Mouse (Mus musculus): ENCODE data around the gene Barhl1. TPM values are rescaled to one million over a fixed set of nuclear protein-coding genes. Genes with fewer than 3 reads are reported as not detected.

The Barhl1 gene
- polyA plus RNA-seq, 1 experiment = 0.04 TPM

- no peaks in the 10 kb centered on the region for H3K27me3 ChIP-seq (ENCODE audit: control insufficient read depth, insufficient read depth, insufficient read length)
- H3K79me2 ChIP-seq (ENCODE audit: control insufficient read depth, insufficient read depth) = no peaks in the 10 kb centered on the region
- H3K36me3 ChIP-seq (ENCODE audit: control insufficient read depth, insufficient read depth) = peaks cover 19% of the 10 kb centered on the region
- H3ac ChIP-seq (ENCODE audit: control insufficient read depth, insufficient read length) = no peak overlapping the region
- H3K4me3 ChIP-seq = no peak overlapping the region
- no peak overlapping the region for H3K4me2 ChIP-seq (ENCODE audit: low read depth)
- no peak for TF ChIP-seq POLR2A (IDR thresholded peaks at IDR 0.05; ENCODE audit: insufficient read length, low read depth)
These were observed 35.2 kb downstream of the Barhl1 start for GRCm38 (mm10) chr2:28881275-28881674.

GRCm38 (mm10) chr2:28875554-28875953 lies 40.9 kb downstream of the Barhl1 start:
- TF ChIP-seq POLR2A (IDR thresholded peaks at IDR 0.05; ENCODE audit: insufficient read length, low read depth) = no peak
- TF ChIP-seq SRF (IDR thresholded peaks at IDR 0.05; ENCODE audit: control insufficient read depth, insufficient read length, low read depth) = no peak
- no peak for TF ChIP-seq REST (IDR thresholded peaks at IDR 0.05; ENCODE audit: insufficient read depth, insufficient read length)
- TF ChIP-seq USF1 (IDR thresholded peaks at IDR 0.05; ENCODE audit: low read depth) = no peak
- TF ChIP-seq MAX (IDR thresholded peaks at IDR 0.05; ENCODE audit: low read depth) = no peak
- no peak for TF ChIP-seq CEBPB (IDR thresholded peaks at IDR 0.05; ENCODE audit: insufficient read depth, poor library complexity, severe bottlenecking)
- no peak for TF ChIP-seq E2F4 (IDR thresholded peaks at IDR 0.05; ENCODE audit: insufficient read depth)
- no peak for TF ChIP-seq TCF3 (IDR thresholded peaks at IDR 0.05; ENCODE audit: insufficient read length, low read depth)
- TF ChIP-seq MYOG (IDR thresholded peaks at IDR 0.05; ENCODE audit: control insufficient read depth in 1 of 3, insufficient read depth in 1 of 3, insufficient read length in 2 of 3, low read depth in 2 of 3) = no peak
- no peak for TF ChIP-seq TCF12 (IDR thresholded peaks at IDR 0.05; ENCODE audit: insufficient read depth, poor library complexity, severe bottlenecking)
- TF ChIP-seq MYOD1 (IDR thresholded peaks at IDR 0.05; ENCODE audit: control insufficient read depth in 1 of 3, insufficient read length in 2 of 3, low read depth in 2 of 3) = no peak
- TF ChIP-seq POLR2AphosphoS2 (IDR thresholded peaks at IDR 0.05; ENCODE audit: insufficient read length, low read depth) = no peak
- peaks cover 12% of the 10 kb centered on the region for H3K36me3 ChIP-seq (ENCODE audit: control insufficient read depth, insufficient read depth)
- H3K79me2 ChIP-seq (ENCODE audit: control insufficient read depth, insufficient read depth) = no peaks in the 10 kb centered on the region
- H3K27me3 ChIP-seq (ENCODE audit: control insufficient read depth, insufficient read depth, insufficient read length) = no peaks in the 10 kb centered on the region
- H3K4me3 ChIP-seq = no peak overlapping the region
- H3ac ChIP-seq (ENCODE audit: control insufficient read depth, insufficient read length) = no peak overlapping the region
- H3K4me2 ChIP-seq (ENCODE audit: low read depth) = no peak overlapping the region

GRCm38 (mm10) chr2:28867495-28867894 lies 49.0 kb downstream of the Barhl1 start:
- Histone ChIP-seq H3K4me2 (ENCODE audit: low read depth) (no peak overlapping the region), H3K36me3 (ENCODE audit: control insufficient read depth, insufficient read depth) (peaks cover 30% of the 10 kb centered on the region)
- TF ChIP-seq REST (IDR thresholded peaks at IDR 0.05; ENCODE audit: insufficient read depth, insufficient read length) (no peak), MYOG (IDR thresholded peaks at IDR 0.05; ENCODE audit: control insufficient read depth in 1 of 3, insufficient read depth in 1 of 3, insufficient read length in 2 of 3, low read depth in 2 of 3) (no peak), CEBPB (IDR thresholded peaks at IDR 0.05; ENCODE audit: insufficient read depth, poor library complexity, severe bottlenecking) (no peak), TCF12 (IDR thresholded peaks at IDR 0.05; ENCODE audit: insufficient read depth, poor library complexity, severe bottlenecking) (no peak), POLR2AphosphoS2 (IDR thresholded peaks at IDR 0.05; ENCODE audit: insufficient read length, low read depth) (no peak), MAX (IDR thresholded peaks at IDR 0.05; ENCODE audit: low read depth) (no peak)

GRCm38 (mm10) chr2:28863857-28864256 lies 52.6 kb downstream of the Barhl1 start:
- H3K4me3 ChIP-seq = no peak overlapping the region
- H3K27me3 ChIP-seq (ENCODE audit: control insufficient read depth, insufficient read depth, insufficient read length) = no peaks in the 10 kb centered on the region
- H3ac ChIP-seq (ENCODE audit: control insufficient read depth, insufficient read length) = no peak overlapping the region
- peaks cover 60% of the 10 kb centered on the region for H3K36me3 ChIP-seq (ENCODE audit: control insufficient read depth, insufficient read depth)
- no peak for TF ChIP-seq E2F4 (IDR thresholded peaks at IDR 0.05; ENCODE audit: insufficient read depth)
- TF ChIP-seq TCF12 (IDR thresholded peaks at IDR 0.05; ENCODE audit: insufficient read depth, poor library complexity, severe bottlenecking) = no peak
- TF ChIP-seq MYOG (IDR thresholded peaks at IDR 0.05; ENCODE audit: control insufficient read depth in 1 of 3, insufficient read depth in 1 of 3, insufficient read length in 2 of 3, low read depth in 2 of 3) = no peak
- no peak for TF ChIP-seq POLR2A (IDR thresholded peaks at IDR 0.05; ENCODE audit: insufficient read length, low read depth)
- no peak for TF ChIP-seq USF1 (IDR thresholded peaks at IDR 0.05; ENCODE audit: low read depth)
- TF ChIP-seq REST (IDR thresholded peaks at IDR 0.05; ENCODE audit: insufficient read depth, insufficient read length) = no peak
- TF ChIP-seq CEBPB (IDR thresholded peaks at IDR 0.05; ENCODE audit: insufficient read depth, poor library complexity, severe bottlenecking) = no peak
- no peak for TF ChIP-seq TCF3 (IDR thresholded peaks at IDR 0.05; ENCODE audit: insufficient read length, low read depth)
- H3K79me2 ChIP-seq (ENCODE audit: control insufficient read depth, insufficient read depth) = no peaks in the 10 kb centered on the region
- H3K4me2 ChIP-seq (ENCODE audit: low read depth) = no peak overlapping the region

More at GRCm38 (mm10) chr2:28867495-28867894, 49.0 kb downstream of the Barhl1 start:
- no peaks in the 10 kb centered on the region for H3K27me3 ChIP-seq (ENCODE audit: control insufficient read depth, insufficient read depth, insufficient read length)
- H3ac ChIP-seq (ENCODE audit: control insufficient read depth, insufficient read length) = no peak overlapping the region
- H3K4me3 ChIP-seq = no peak overlapping the region
- H3K79me2 ChIP-seq (ENCODE audit: control insufficient read depth, insufficient read depth) = no peaks in the 10 kb centered on the region

- TF ChIP-seq TCF3 (IDR thresholded peaks at IDR 0.05; ENCODE audit: insufficient read length, low read depth) (no peak), MAX (IDR thresholded peaks at IDR 0.05; ENCODE audit: low read depth) (no peak), TCF12 (IDR thresholded peaks at IDR 0.05; ENCODE audit: insufficient read depth, poor library complexity, severe bottlenecking) (no peak), POLR2AphosphoS2 (IDR thresholded peaks at IDR 0.05; ENCODE audit: insufficient read length, low read depth) (no peak), POLR2A (IDR thresholded peaks at IDR 0.05; ENCODE audit: insufficient read length, low read depth) (no peak), MYOG (IDR thresholded peaks at IDR 0.05; ENCODE audit: control insufficient read depth in 1 of 3, insufficient read depth in 1 of 3, insufficient read length in 2 of 3, low read depth in 2 of 3) (no peak), REST (IDR thresholded peaks at IDR 0.05; ENCODE audit: insufficient read depth, insufficient read length) (no peak), SRF (IDR thresholded peaks at IDR 0.05; ENCODE audit: control insufficient read depth, insufficient read length, low read depth) (no peak), USF1 (IDR thresholded peaks at IDR 0.05; ENCODE audit: low read depth) (no peak), CEBPB (IDR thresholded peaks at IDR 0.05; ENCODE audit: insufficient read depth, poor library complexity, severe bottlenecking) (no peak), E2F4 (IDR thresholded peaks at IDR 0.05; ENCODE audit: insufficient read depth) (no peak), MYOD1 (IDR thresholded peaks at IDR 0.05; ENCODE audit: control insufficient read depth in 1 of 3, insufficient read length in 2 of 3, low read depth in 2 of 3) (no peak)
- H3K36me3 ChIP-seq (ENCODE audit: control insufficient read depth, insufficient read depth) = peaks cover 80% of the 10 kb centered on the region
- no peaks in the 10 kb centered on the region for H3K27me3 ChIP-seq (ENCODE audit: control insufficient read depth, insufficient read depth, insufficient read length)
- H3K79me2 ChIP-seq (ENCODE audit: control insufficient read depth, insufficient read depth) = no peaks in the 10 kb centered on the region
- H3K4me2 ChIP-seq (ENCODE audit: low read depth) = no peak overlapping the region
- no peak overlapping the region for H3ac ChIP-seq (ENCODE audit: control insufficient read depth, insufficient read length)
- H3K4me3 ChIP-seq = no peak overlapping the region
These were observed 55.6 kb downstream of the Barhl1 start for GRCm38 (mm10) chr2:28860678-28861423.

All from myocyte (in vitro differentiated cells).